Mouse (Mus musculus) c-Kit-positive CD71-negative TER-119-negative erythroid progenitor cells, embryonic 14.5 days (primary cell): ENCODE results near the gene Tmc6.

ENCODE experiments used
- DNase-seq: peaks from one replicate; pipeline ENCODE4 v3.0.0-alpha.2; 2013; ENCODE audit warnings: low read depth

Tmc6 gene

DNA sequence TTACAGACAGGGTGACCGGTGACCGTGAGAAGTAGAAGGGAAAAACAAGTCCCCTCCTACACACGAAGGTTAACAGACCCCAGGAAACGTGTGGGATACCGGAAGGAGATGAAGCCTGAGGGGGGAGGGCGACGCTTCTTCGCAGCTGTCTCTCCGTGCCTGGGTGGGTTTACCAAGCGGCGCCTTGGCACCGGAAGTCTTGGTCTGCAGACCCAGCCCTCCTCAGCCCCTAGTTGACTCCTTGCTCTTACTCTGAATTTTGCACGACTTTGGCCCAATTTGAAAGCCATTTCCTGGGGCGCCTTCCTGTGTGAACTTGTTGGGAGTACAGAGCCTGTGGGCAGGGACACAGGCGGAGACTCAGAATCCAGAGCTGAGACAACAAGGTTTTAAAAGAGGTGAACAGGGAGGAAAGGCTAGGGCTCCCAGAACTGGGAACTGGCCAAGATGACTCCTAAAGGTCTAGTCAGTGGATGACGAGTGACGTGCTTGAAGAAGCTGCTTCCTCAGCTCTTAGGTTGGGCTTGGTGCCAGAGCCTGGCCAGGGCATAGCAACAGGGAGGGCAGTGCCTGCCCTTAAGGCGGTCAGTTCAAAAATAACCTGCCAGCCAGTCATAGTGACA is 688 bp downstream of the Tmc6 start:
- no peak for DNase-seq

DNA sequence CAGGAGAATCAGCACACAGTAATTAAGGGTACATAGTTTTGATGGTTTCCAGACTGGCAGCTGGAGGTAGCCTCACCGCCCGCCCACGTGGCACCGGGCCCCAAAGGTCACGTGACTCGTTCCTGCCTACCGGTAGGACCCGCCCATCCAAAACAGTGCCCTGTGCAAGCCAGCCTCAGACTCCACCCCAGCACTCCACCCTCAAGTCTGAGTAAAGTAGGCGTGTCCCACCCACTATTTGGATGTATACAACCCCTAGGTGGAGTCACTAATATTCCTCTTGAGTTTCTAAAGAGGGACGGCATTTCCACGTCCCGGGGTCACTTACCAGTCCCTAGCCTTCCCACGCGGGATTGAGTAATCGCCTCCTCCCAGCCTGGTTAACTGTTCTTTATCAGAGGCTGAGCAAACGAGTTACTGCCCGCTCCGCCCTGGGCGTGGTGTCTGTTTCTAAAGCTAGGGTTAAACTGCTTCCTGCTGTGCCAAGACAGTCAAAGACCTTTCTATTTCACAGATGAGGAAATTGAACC is 1.4 kb downstream of the Tmc6 start:
- peak; percentile 93 for DNase-seq

DNA sequence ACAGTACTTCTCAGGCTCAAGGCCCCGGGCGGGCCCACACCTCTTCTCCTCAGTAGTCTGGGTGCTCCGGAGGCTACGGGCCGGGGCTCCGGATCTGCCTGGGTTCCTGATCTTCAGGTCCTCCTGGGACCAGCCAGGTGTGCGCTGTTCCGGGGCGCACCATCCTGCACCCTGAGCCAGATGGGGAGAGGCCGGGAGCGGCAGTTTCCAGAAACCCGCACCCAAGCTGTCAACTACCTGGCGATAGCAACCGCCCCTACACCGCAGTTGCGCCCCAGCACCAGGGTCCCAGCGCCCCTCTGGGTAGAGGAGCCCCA is 1.8 kb downstream of the Tmc6 start:
- no peak for DNase-seq

DNA sequence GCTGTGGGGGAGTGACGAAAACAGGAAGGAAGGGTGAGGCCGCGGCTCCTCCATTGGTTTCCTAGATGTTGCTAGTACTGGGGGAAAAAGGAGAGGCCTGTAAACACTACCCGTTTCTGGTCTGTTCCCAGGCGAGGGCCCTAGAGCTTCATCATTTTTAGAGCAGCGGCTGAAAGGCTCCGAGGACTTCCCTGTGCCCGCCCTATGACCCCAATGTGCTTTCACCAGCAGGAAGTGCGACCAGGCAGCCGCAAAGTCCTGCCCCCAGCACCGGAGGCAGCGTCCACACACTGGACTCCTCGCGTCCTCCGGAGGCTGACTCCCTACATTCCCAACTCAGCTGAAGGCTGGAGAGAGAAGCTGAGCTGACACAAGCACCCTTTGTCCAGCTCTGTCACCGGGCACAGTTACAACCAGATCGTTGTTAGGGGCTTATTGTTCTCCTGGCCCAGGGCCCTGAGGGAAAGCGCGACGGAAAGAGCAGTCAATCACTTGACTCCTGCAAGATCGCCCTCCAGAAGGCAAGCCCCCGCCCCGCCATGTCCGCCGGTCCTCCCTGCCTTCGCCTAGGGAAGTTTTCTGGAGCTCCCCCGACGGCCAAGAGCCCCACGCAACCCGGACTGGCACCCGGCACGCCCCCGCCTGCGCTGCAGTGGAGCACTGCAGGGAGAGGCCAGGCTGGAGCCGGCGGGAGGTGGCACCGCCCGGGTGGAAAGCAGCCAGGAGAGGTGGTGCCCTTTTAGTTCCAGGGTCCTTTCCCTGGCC is 2.4 kb downstream of the Tmc6 start:
- DNase-seq, result no peak

DNA sequence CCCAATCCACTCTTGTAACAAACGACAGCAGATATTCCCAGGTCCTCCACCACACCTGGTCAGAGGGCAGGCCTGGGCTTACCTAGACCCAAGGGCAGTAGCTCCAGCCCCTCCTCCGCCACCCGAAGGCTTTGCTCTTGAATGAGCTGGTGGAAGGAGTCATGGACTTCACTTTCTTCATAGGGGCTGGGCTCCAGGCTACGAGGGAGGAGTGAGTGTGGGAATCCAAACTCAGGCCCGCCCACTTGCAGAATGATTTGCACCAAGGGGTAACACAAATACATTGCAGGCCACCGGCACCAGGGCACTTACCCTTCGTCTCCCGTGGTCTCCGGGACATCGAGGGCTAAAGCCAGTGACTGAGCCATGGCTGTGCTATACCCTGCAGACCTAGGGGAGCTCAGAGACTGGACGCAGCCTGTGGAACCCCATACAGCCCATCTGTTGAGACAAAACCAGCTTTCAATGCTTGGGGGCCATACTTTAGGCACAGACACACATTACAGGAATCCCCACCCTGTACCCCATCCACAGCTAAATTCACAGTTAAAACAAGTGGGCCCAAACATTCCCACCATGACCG is 3.1 kb downstream of the Tmc6 start:
- no peak for DNase-seq

DNA sequence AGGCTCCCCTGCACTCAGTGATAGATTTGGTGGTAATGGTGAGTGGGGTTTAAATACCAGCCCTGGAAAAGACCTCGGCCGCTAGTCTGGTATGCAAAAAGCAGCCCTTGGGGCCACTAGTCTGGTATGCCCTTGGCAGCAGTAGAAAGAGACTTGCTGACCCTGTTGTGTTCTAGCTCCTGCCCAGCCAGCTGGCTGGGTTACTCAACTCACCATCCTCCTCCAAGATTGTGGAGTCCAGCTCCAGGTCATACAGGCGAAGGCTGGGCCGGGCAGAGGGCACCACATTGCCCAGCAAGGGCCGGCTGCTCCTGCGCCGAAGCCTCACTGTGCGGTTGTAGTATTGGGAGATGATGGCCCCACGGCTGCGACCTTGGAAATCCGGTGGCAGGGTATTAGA is 4.0 kb downstream of the Tmc6 start:
- no peak for DNase-seq

DNA sequence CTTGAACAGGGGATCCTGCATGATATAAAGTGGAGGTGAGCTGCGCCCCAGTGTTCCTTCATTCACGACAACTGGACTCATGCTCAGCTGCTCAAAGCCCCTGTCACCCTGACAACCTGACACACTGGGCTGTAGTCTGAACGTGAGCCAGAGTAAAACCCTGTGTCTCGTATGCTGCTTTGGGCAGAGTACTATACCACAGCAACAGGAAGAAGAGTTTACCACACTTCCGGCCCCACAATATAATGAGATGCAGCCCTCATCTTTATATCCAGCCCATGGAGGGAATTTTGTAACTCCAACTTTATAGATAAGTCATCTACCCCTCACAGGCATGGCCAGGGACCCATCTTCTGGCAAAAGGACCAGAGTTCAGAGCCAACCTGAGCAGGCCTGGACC is 4.9 kb downstream of the Tmc6 start:
- DNase-seq, result no peak

DNA sequence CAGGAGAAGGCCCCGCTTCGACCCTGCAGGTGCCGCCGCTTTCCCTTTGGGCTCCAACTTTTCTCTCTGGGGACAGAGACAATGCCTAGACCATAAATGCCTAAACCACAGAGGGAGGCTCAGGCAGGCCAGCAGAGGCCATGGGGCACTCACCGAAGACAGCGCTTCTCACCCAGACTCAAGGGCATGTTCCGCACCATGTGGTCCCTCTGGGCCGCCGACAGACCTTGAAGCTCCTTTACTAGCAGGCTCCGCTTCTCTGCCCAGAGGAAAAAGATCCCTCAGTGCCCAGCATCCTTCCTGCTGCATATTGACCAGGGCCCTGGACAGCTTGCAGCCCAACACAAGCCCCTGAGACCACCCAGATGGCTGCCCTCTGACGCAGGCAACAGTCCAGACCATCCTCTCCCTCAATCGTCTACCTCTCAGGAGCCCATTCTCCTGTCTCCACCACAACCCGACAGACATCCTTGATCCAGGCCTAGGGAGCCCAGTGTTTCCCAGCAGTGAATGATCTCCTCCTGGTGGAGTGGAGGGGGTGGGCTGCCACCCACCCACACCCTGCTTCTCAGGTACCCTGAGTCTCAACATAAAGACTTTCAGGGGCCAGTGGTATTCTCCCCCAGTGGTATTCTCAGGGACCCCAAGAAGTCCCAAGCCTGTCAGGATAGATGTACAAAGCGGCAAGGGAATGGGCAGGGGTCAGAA is 5.8 kb downstream of the Tmc6 start:
- DNase-seq, result no peak

DNA sequence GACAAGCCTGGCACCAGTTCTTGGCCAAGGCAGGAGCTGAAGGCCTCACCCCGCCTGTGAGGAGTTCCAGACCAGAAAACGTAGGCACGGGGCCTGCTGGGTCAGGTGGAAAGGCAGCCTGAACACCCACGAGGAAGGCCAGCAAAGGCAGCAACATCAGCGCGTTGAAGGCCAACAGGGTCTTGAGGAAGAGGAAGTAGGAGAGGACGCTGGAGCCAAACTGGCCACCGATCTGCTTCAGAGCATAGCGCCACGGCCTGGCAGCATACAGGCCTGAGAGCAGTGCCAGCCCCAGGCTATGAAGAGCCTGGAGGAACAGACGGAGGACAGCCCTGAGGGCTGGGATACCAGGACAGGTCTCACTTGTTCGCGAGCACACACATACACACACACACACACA is 6.5 kb downstream of the Tmc6 start:
- DNase-seq, result no peak

DNA sequence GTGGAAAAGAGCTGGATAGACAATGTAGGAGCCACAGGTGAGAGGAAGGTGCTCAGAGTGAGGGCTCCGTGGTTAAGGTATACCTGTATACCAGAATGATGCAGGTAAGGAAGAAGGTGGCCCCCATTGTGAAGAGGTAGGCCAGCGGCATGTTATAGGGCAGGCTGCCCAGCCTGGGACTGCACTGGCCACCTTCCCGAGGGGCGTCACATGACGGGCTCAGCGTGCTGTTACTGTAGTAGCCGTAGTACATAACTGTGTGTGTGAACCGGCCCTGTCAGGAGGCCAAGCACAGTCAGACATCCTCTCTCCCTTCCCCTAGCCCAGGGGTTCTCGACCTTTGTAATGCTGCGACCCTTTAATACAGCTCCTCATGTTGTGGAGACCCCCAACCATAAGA is 7.1 kb downstream of the Tmc6 start:
- no peak for DNase-seq

DNA sequence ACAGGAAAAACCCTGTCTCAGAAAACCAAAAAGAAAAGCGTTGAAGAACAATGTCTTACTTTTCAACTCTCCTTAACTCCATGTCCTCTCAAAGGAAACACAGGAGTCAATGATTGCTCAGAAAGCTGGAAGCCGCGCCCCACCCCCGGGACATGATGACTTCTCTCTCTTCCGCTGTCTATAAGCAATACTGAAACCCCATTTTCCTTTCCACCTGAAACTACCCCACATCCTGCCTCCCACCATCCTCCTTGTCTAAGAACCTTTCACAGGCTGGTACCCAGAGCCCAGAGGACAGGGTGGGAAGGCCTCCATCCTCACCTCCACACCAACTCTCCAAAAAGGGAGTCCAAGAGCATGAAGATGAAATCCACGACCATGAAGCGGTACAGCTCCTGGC is 9.6 kb downstream of the Tmc6 start:
- DNase-seq, result no peak

DNA sequence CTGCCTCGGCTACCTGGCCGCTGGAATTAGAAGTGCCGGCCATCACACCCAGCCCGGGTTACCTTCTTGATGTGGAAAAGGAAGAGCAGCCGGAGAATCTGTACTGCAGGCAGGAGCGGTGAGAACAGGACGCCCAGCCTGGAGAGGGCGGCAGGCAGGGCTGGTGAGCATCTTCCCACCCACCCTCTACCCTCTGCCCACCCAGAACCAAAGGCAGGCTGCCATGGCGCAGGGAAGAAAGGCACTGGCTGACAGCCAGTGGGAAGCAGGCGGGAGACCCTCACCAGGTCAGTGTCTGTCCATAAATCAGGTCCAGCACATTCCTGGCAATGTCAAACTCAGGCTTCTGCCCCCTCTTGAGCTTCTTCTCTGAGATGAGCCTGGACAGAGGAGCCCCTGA is 11.6 kb downstream of the Tmc6 start:
- DNase-seq, result no peak

DNA sequence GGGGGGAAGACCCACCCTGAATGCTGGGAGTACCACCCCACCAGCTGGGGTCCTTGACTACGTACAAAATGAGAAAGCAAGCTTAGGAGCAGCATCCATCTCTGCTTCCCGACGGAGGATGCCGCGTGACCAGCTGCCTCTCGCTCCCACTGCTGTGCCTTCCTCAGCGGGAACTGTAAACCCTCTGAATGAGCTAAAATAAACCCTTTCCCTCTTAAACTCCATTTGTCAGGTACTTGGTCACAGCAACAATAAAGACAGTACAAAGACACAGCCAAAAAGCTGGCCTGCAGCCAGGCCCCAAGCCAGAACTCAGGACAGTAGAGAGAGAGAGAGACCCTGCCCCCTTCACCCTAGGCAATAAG is 12.3 kb downstream of the Tmc6 start:
- DNase-seq, result no peak

DNA sequence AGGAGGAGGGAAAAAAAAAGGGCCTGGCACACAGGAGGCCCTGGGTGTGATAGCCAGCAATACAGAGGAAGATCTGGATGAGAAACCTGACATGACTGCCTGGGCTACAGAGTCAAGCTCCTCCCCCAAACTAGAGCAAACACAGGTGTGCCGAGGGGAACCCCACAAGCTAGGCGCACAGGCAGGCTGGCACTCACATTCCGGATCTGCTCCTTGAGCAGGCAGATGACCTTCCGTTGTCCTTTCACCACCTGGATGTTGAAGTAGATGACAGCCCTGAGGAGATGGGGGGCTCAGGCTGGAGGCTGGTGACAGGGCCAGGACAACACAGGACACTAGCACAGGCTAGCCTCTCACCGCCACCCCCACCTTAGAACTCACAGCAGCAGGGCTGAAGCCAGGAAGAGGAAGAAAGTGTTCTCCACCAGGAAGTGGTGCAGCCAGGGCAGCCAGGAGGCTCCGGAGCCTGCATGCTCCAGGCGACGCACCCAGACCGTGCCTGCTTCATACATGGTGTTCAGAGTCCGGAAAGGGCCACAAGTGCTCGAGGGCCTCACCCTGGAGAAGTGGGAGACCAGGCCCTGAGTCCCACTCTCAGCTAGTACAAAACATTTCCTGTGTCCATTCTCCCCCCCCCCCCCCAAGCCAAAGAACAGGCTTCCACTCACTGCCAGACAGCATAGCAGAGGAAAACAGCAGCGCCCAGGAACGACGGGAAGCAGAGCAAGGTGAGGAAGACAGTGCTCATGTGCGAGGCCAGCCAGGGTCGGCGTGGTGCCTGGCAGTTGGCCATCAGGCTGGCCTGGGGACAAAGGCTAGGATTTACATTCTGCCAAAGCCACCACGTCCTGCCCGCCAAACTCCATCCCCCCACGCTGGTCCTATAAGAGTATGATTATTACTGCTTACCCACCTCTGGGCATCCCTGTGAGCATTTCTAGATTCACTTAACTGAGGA is 13.0 kb downstream of the Tmc6 start:
- no peak for DNase-seq

DNA sequence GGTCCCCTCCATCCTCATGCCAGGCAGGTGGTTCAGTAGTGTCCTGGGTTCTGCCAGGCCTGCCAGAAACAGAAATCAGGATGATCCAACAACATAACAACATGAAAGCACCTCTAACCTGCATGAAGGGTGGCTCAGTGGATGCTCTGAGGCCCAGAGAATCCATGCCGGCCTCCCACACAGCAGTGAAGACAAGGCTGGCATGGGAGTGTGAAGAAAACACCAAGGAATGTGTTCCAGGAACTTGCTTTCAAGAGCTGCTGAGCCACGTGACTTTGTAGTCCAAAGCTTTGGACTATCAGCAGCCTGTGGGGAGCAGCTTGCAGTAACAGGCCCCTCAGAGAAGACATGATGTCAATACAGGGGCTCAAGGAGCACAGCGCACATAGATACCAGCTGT is 15.7 kb downstream of the Tmc6 start:
- DNase-seq, result no peak

DNA sequence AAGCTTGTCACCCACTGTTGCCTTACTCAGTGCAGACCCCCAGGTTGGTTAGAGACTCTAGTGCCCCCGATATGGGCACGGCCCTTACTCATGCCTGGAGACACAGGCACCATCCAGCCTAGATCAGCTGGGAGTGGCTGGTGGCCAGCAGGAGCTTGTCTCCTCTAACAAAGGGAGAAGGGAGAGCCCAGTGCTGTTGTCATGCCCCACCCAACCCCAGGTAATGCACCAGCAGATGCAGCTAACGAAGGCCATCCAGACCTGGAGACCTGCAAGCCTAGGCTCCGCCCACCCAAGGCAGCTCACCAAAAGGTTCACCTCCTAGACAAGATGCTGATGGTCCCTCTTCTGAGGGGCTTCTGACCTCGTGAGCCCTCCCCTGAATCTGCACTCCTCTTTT is 16.6 kb downstream of the Tmc6 start:
- no peak for DNase-seq

DNA sequence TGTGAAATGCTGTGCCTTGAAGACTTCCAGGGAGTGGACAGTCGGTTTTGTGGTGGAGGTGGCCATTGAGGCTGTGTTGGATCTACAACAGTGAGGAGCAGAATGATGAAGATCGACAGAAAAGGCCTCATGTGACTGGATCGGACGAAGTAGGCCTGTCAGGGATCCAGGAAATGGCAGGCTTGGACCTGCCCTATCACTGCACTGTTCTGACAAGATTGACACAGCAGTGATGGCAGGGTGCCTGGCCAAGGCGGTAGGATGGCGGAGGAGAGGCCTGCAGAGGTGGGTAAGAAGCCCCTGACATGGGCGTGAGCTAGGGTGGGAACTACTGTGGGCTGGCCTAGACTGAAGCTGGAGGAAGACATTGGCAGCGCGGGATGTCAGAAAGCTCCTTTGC is 17.7 kb downstream of the Tmc6 start:
- DNase-seq, result no peak

DNA sequence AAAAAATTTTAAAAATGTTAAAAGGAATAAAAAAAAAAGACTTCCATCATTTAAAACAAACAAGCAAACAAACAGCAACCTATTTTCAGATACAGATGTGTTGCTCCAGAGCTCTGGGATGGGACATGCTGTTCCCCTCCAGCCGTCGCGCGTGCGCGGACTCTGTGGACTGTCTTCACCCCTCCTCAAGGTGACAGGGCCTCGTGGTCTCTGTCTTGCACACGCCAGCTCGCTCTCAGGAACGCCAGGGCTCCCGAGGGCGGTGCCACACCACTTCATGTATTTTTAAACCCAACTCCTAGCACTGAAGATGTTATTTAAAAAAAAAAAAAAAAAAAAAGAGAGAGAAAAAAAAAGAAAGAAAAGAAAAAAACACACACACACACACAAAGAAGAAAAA is 19.8 kb downstream of the Tmc6 start:
- DNase-seq, result no peak

DNA sequence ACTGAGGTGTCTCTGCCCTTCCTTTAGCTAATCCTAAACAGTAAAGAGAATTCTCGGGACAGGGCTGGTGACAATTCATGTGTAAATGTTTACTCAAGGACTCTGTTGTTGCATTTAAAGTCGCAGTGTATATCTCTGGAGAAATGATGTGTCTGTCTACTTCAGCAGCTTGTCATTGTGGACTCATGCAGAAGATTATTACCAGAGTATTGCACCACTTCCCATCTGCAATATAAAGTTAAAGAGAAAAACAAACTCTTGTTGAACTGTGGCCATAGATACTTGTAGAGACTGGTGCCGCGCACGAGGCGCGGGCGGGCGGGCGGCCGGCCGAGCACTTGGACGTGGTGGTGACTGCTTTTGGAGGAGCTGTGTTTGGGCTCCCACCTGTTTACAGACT is 20.2 kb downstream of the Tmc6 start:
- DNase-seq, result no peak

DNA sequence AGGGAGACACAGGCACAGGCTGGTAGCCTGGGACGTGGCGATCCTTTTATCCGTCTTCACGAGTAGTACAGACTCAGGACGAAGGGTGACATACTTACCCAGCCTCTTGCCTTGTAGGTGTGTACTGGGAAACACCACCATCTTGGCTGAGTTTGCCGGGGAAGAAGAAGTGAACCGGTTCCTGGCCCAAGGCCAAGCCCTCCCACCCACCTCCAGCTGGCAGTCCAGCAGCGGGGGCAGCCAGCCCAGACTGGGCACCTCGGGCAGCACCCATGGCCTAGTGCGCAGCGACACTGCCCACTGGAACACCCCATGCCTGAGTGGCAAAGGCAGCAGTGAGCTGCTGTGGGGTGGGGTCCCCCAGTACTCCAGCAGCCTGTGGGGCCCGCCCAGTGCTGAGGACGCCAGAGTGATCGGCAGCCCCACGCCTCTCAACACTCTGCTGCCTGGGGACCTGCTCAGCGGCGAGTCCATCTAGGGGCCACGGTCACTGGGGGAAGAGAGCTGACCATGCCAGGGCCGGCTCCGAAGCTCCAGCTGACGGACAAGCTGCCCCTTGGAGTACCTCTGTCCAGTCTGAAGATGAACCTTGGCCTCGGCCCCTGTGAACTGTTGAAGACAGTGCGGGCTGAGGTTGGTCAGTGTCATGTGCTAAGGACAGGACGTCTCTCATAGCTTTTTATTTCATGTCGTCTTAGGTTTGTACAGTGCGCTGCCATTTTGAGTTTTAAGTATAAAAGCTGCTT is 21.5 kb downstream of the Tmc6 start:
- no peak for DNase-seq

DNA sequence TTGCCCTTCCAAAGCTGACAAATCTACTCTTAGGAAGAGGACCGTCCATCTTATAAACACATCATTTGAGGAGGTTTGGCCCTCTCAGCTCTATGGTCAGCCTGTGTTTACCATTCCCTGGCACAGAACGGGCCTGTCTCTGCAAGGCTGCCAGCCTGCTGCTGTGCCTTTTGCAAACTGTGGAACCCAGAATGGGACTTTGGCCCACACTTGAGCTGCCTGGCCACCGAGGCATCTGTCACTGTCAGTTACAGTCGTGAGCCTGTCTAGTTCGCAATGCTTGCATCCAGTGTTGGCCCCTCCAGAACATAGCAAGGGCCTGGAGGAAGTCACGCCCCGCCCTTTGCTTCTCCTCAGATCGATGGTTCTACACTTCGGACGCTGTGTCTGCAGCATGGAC is 22.7 kb downstream of the Tmc6 start:
- no peak for DNase-seq
